Mouse (Mus musculus) stomach, embryonic 14.5 days (tissue): ENCODE results near the gene Rnf19b. TPM values are rescaled to one million over a fixed set of nuclear protein-coding genes. Genes with fewer than 3 reads are reported as not detected.

Experiments
- ATAC-seq: fragments of 200-750 bp; cut with Nextera tagmentation; 2 replicates; pipeline ENCODE4 v1.8.0; 2017; ENCODE audit warnings: low read depth, moderate TSS enrichment; ENCODE audit not compliant: insufficient number of reproducible peaks, insufficient read depth, low FRiP score
- H3K27ac ChIP-seq: fragments of 300-500 bp; sonication (generic); 2 replicates; pipeline ENCODE4 v1.5.1; 2014; ENCODE audit warnings: mild to moderate bottlenecking, low read length, moderate library complexity, mixed read lengths
- H3K27me3 ChIP-seq: fragments of 300-500 bp; sonication (generic); 2 replicates; pipeline ENCODE4 v1.6.1; 2014; ENCODE audit warnings: low read length, control low read depth, mixed read lengths; ENCODE audit not compliant: control insufficient read depth, insufficient read depth
- H3K36me3 ChIP-seq: fragments of 300-500 bp; sonication (generic); 2 replicates; pipeline ENCODE4 v1.6.1; 2014; ENCODE audit warnings: mild to moderate bottlenecking, control low read depth, low read length, moderate library complexity, mixed read lengths; ENCODE audit not compliant: control insufficient read depth, insufficient read depth
- H3K4me1 ChIP-seq: fragments of 300-500 bp; sonication (generic); 2 replicates; pipeline ENCODE4 v1.6.1; 2014; ENCODE audit warnings: low read length, control low read depth, mixed read lengths; ENCODE audit not compliant: control insufficient read depth, insufficient read depth
- H3K4me2 ChIP-seq: fragments of 300-500 bp; sonication (generic); replicated peaks from 2 replicates; pipeline ENCODE4 v1.6.1; 2014; ENCODE audit warnings: low read depth, low read length, control low read depth
- H3K4me3 ChIP-seq: fragments of 300-500 bp; sonication (generic); 2 replicates; pipeline ENCODE4 v1.5.1; 2014; ENCODE audit warnings: low read depth, low read length, control low read depth
- H3K9ac ChIP-seq: fragments of 300-500 bp; sonication (generic); replicated peaks from 2 replicates; pipeline ENCODE4 v1.6.1; 2014; ENCODE audit warnings: low read depth, mild to moderate bottlenecking, control low read depth, low read length, moderate library complexity, mixed read lengths
- H3K9me3 ChIP-seq: fragments of 300-500 bp; sonication (generic); 2 replicates; pipeline ENCODE4 v1.6.1; 2016; ENCODE audit warnings: low read depth, low read length, control low read depth; ENCODE audit not compliant: control insufficient read depth
- WGBS: fragments of 180-500 bp; shearing (Covaris S2); extraction: QIAGEN DNeasy Blood & Tissue Kit; methylation state at CpG from one replicate; pipeline ENCODE4 v1.1.7; 2014; 5-methylcytosine and 5-hydroxymethylcytosine counted together
- polyA plus RNA-seq: library from polyadenylated mRNA; unstranded; fragments of >200 nt; fragmentation: Nextera tagmentation; extraction: Ambion mirVana; gene quantifications from 2 replicates; pipeline ENCODE4 v1.2.1, GENCODE M21; 2014

Gene Rnf19b
- polyA plus RNA-seq = 6.9 and 7.2 TPM in 2 replicates

- no peaks in the 10 kb centered on the region for H3K9me3 ChIP-seq
- H3K27ac ChIP-seq = peak within 1 kb of the TSS; percentile 78
- H3K4me2 ChIP-seq = peak within 1 kb of the TSS; percentile 100
- H3K36me3 ChIP-seq = no peaks in the 10 kb centered on the region
- H3K27me3 ChIP-seq = no peaks in the 10 kb centered on the region
- H3K4me1 ChIP-seq = peaks cover 14% of the 10 kb centered on the region
- peak within 1 kb of the TSS; percentile 89 for H3K9ac ChIP-seq
- ATAC-seq = peak; percentile 30; the same call in 1 of the 2 replicates
- H3K4me3 ChIP-seq = peak within 1 kb of the TSS; percentile 74
- WGBS = under 1% methylated on average over 89 of the region's 107 CpGs
Measured at GRCm38 (mm10) chr4:129058207-129059092, at the start of gene Rnf19b. Rnf19b (plus strand) TSS chr4:129058271.

GRCm38 (mm10) chr4:129008672-129009071, 49.4 kb upstream of the Rnf19b start:
- Histone ChIP-seq H3K27me3 (no peaks in the 10 kb centered on the region), H3K36me3 (peaks cover 33% of the 10 kb centered on the region), H3K4me1 (no peaks in the 10 kb centered on the region), H3K9ac (no peak overlapping the region), H3K27ac (no peak overlapping the region), H3K4me2 (no peak overlapping the region), H3K9me3 (no peaks in the 10 kb centered on the region), H3K4me3 (no peak overlapping the region)
- no peak for ATAC-seq
- WGBS = 63% methylated on average over 3 of the region's 3 CpGs

- no peak overlapping the region for H3K4me2 ChIP-seq
- no peaks in the 10 kb centered on the region for H3K9me3 ChIP-seq
- no peaks in the 10 kb centered on the region for H3K4me1 ChIP-seq
- H3K36me3 ChIP-seq = peaks cover 30% of the 10 kb centered on the region
- no peak overlapping the region for H3K27ac ChIP-seq
- no peak overlapping the region for H3K4me3 ChIP-seq
- no peak overlapping the region for H3K9ac ChIP-seq
- ATAC-seq = no peak
- 77% methylated on average over 5 of the region's 5 CpGs for WGBS
- no peaks in the 10 kb centered on the region for H3K27me3 ChIP-seq
Measured at GRCm38 (mm10) chr4:129009521-129009920, 48.5 kb upstream of the Rnf19b start.

GRCm38 (mm10) chr4:129011604-129012121, 46.4 kb upstream of the Rnf19b start:
- no peak for ATAC-seq
- H3K27me3 ChIP-seq = no peaks in the 10 kb centered on the region
- H3K36me3 ChIP-seq = peaks cover 27% of the 10 kb centered on the region
- no peak overlapping the region for H3K4me3 ChIP-seq
- H3K27ac ChIP-seq = no peak overlapping the region
- WGBS = 66% methylated on average over 15 of the region's 15 CpGs
- H3K4me1 ChIP-seq = 0 out of 2 replicates have a peak, but pooled peaks cover 6% of the 10 kb centered on the region
- no peaks in the 10 kb centered on the region for H3K9me3 ChIP-seq
- H3K9ac ChIP-seq = no peak overlapping the region
- no peak overlapping the region for H3K4me2 ChIP-seq

GRCm38 (mm10) chr4:129013151-129013864, 44.8 kb upstream of the Rnf19b start:
- H3K9ac ChIP-seq = no peak overlapping the region
- no peak overlapping the region for H3K27ac ChIP-seq
- H3K4me1 ChIP-seq = 0 out of 2 replicates have a peak, but pooled peaks cover 6% of the 10 kb centered on the region
- H3K4me2 ChIP-seq = no peak overlapping the region
- no peaks in the 10 kb centered on the region for H3K27me3 ChIP-seq
- 49% methylated on average over 10 of the region's 10 CpGs for WGBS
- peaks cover 13% of the 10 kb centered on the region for H3K36me3 ChIP-seq
- H3K9me3 ChIP-seq = no peaks in the 10 kb centered on the region
- no peak overlapping the region for H3K4me3 ChIP-seq
- no peak; the same call in 1 of the 2 replicates for ATAC-seq

- no peak overlapping the region for H3K27ac ChIP-seq
- no peak for ATAC-seq
- no peaks in the 10 kb centered on the region for H3K36me3 ChIP-seq
- H3K4me3 ChIP-seq = no peak overlapping the region
- H3K4me2 ChIP-seq = no peak overlapping the region
- 17% methylated on average over 4 of the region's 4 CpGs for WGBS
- no peak overlapping the region for H3K9ac ChIP-seq
- no peaks in the 10 kb centered on the region for H3K9me3 ChIP-seq
- no peaks in the 10 kb centered on the region for H3K27me3 ChIP-seq
- peaks cover 10% of the 10 kb centered on the region; the same call in 1 of the 2 replicates for H3K4me1 ChIP-seq
Measured at GRCm38 (mm10) chr4:129016329-129016728, 41.7 kb upstream of the Rnf19b start.

- WGBS = 89% methylated on average over 10 of the region's 10 CpGs
- no peak for ATAC-seq
Measured at GRCm38 (mm10) chr4:129017150-129017549, 40.9 kb upstream of the Rnf19b start.

GRCm38 (mm10) chr4:129018788-129019435, 39.2 kb upstream of the Rnf19b start:
- Histone ChIP-seq H3K9ac (no peak overlapping the region), H3K36me3 (no peaks in the 10 kb centered on the region), H3K27ac (no peak overlapping the region), H3K27me3 (no peaks in the 10 kb centered on the region), H3K9me3 (no peaks in the 10 kb centered on the region), H3K4me2 (no peak overlapping the region), H3K4me3 (no peak overlapping the region), H3K4me1 (peaks cover 10% of the 10 kb centered on the region; the same call in 1 of the 2 replicates)
- no peak for ATAC-seq
- WGBS = 82% methylated on average over 9 of the region's 9 CpGs

More at GRCm38 (mm10) chr4:129017150-129017549, 40.9 kb upstream of the Rnf19b start:
- H3K9me3 ChIP-seq = no peaks in the 10 kb centered on the region
- H3K9ac ChIP-seq = no peak overlapping the region
- H3K27ac ChIP-seq = no peak overlapping the region
- no peak overlapping the region for H3K4me2 ChIP-seq
- peaks cover 10% of the 10 kb centered on the region; the same call in 1 of the 2 replicates for H3K4me1 ChIP-seq
- no peaks in the 10 kb centered on the region for H3K36me3 ChIP-seq
- H3K27me3 ChIP-seq = no peaks in the 10 kb centered on the region
- no peak overlapping the region for H3K4me3 ChIP-seq
